In the genomic region with DNA sequence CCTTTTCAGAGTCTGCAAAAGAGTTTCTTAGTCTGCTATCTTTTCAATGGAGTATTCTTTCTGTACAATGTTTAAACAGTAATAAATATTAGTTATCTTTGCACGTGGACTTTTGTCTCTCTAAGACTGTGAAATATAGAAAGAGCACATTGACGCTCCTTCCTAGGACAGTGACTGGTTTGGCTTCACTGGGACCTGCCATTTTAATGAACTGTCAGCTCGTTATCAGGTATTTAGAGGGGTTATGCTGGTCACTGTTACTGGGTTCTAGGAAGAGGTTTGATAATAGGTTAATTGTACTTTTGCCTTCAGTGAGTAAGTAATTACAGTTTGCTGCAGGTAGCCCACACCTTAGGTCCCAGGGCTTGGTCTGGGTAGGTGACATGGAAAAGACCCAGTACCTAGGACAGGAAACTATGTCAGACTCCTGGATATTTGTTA, we compare ENCODE assay signal across 8 mouse cellular contexts. TPM values are rescaled to one million over a fixed set of nuclear protein-coding genes. Genes with fewer than 3 reads are reported as not detected.
DNase-seq lines count a peak whose midpoint lies in the region; ATAC-seq and TF ChIP-seq lines count a peak whose summit lies in the region.
"Had no signal": no experiment of that assay in that cellular context is flagged by ENCODE, and none has a peak within 500 bp of the region (broad histone marks: within the 10 kb centered on the region; RNA-seq: fewer than 3 reads in every experiment).

No protein-coding gene starts in this region.

- H3K4me3 ChIP-seq in lung, postnatal 0 days (ENCODE audit: low read depth, low read length) = peak overlapping the region; percentile 83
- H3K4me3 ChIP-seq in forebrain, embryonic 11.5 days (ENCODE audit: low read depth, low read length) = peak overlapping the region; percentile 87
- H3K4me3 ChIP-seq in limb, embryonic 14.5 days (replicated peaks; ENCODE audit: low read length) = peak overlapping the region; percentile 98
- peak overlapping the region; percentile 94 for H3K4me3 ChIP-seq in stomach, embryonic 15.5 days (replicated peaks)

- H3K4me1 ChIP-seq in lung, postnatal 0 days (ENCODE audit: insufficient read depth, low read depth, low read length) = 0 out of 2 replicates have a peak, but pooled peaks cover 5% of the 10 kb centered on the region
- peaks cover 2% of the 10 kb centered on the region; the same call in 1 of the 2 replicates for H3K4me1 ChIP-seq in forebrain, embryonic 11.5 days (replicated peaks; ENCODE audit: control insufficient read depth, insufficient read depth, low read length)
- peaks cover 8% of the 10 kb centered on the region; the same call in 1 of the 2 replicates for H3K4me1 ChIP-seq in limb, embryonic 14.5 days (ENCODE audit: control insufficient read depth, insufficient read depth, low read length)
- H3K4me1 ChIP-seq in stomach, embryonic 15.5 days = peaks cover 4% of the 10 kb centered on the region; the same call in 1 of the 2 replicates

- no peak for TF ChIP-seq CTCF in lung, postnatal 0 days (IDR thresholded peaks at IDR 0.05)

- no peaks in the 10 kb centered on the region for H3K27me3 ChIP-seq in lung, postnatal 0 days (replicated peaks; ENCODE audit: insufficient read depth, low read length)
- H3K27me3 ChIP-seq in forebrain, embryonic 11.5 days (ENCODE audit: control insufficient read depth, insufficient read depth, low read length) = no peaks in the 10 kb centered on the region
- no peaks in the 10 kb centered on the region for H3K27me3 ChIP-seq in limb, embryonic 14.5 days (ENCODE audit: control insufficient read depth, insufficient read depth, low read length)
- H3K27me3 ChIP-seq in stomach, embryonic 15.5 days (replicated peaks) = no peaks in the 10 kb centered on the region

- H3K9me3 ChIP-seq in lung, postnatal 0 days (ENCODE audit: low read length) = no peaks in the 10 kb centered on the region
- H3K9me3 ChIP-seq in forebrain, embryonic 11.5 days (ENCODE audit: control insufficient read depth, low read length) = no peaks in the 10 kb centered on the region; the same call in 1 of the 2 replicates
- no peaks in the 10 kb centered on the region for H3K9me3 ChIP-seq in limb, embryonic 14.5 days (ENCODE audit: control insufficient read depth, low read length)
- no peaks in the 10 kb centered on the region for H3K9me3 ChIP-seq in stomach, embryonic 15.5 days

- no peak for TF ChIP-seq EP300 in lung, postnatal 0 days (IDR thresholded peaks at IDR 0.05)

- 35% methylated on average over 3 of the region's 3 CpGs for WGBS in lung, postnatal 0 days
- WGBS in forebrain, embryonic 11.5 days = 46% methylated on average over 3 of the region's 3 CpGs
- 46% methylated on average over 3 of the region's 3 CpGs for WGBS in limb, embryonic 14.5 days
- WGBS in stomach, embryonic 15.5 days = 36% methylated on average over 3 of the region's 3 CpGs

- no peaks in the 10 kb centered on the region for H3K36me3 ChIP-seq in lung, postnatal 0 days (ENCODE audit: insufficient read depth, low read length)
- no peaks in the 10 kb centered on the region; the same call in 1 of the 2 replicates for H3K36me3 ChIP-seq in forebrain, embryonic 11.5 days (ENCODE audit: control insufficient read depth, insufficient read depth, low read length)
- peaks cover 32% of the 10 kb centered on the region for H3K36me3 ChIP-seq in limb, embryonic 14.5 days (ENCODE audit: control insufficient read depth, insufficient read depth, low read length)
- H3K36me3 ChIP-seq in stomach, embryonic 15.5 days = 0 out of 2 replicates have a peak, but pooled peaks cover 3% of the 10 kb centered on the region

- ATAC-seq in lung, postnatal 0 days = no peak
- no peak for ATAC-seq in forebrain, embryonic 11.5 days (replicated peaks; ENCODE audit: low FRiP score)
- no peak for ATAC-seq in limb, embryonic 14.5 days (ENCODE audit: low FRiP score, low read depth)
- ATAC-seq in stomach, embryonic 15.5 days (ENCODE audit: insufficient read depth, low FRiP score, low read depth) = no peak

- H3K4me2 ChIP-seq in lung, postnatal 0 days (replicated peaks; ENCODE audit: low read depth, low read length) = peak overlapping the region; percentile 83
- peak overlapping the region; percentile 89 for H3K4me2 ChIP-seq in forebrain, embryonic 11.5 days (ENCODE audit: low read depth, low read length, severe bottlenecking)
- peak overlapping the region; percentile 78 for H3K4me2 ChIP-seq in limb, embryonic 14.5 days (replicated peaks; ENCODE audit: low read depth, low read length, severe bottlenecking)
- peak overlapping the region; percentile 65 for H3K4me2 ChIP-seq in stomach, embryonic 15.5 days

- no peak for TF ChIP-seq POLR2A in limb, embryonic 14.5 days (IDR thresholded peaks at IDR 0.05; ENCODE audit: borderline replicate concordance, extremely low read depth, insufficient read depth, insufficient read length)

- H3K9ac ChIP-seq in lung, postnatal 0 days (replicated peaks; ENCODE audit: low read depth) = 0 out of 2 replicates have a peak overlapping the region, but pooled peaks have one; percentile 76
- peak overlapping the region; percentile 80 for H3K9ac ChIP-seq in forebrain, embryonic 11.5 days (ENCODE audit: low read length)
- H3K9ac ChIP-seq in limb, embryonic 14.5 days (ENCODE audit: low read depth, low read length, severe bottlenecking) = peak overlapping the region; percentile 90
- peak overlapping the region; percentile 93; the same call in 1 of the 2 replicates for H3K9ac ChIP-seq in stomach, embryonic 15.5 days

- DNase-seq in lung, postnatal 0 days (ENCODE audit: low spot score) = no peak
- DNase-seq in lung, postnatal 4 days = no peak
- no peak for DNase-seq in forebrain, embryonic 11.5 days (ENCODE audit: low spot score)
- no peak for DNase-seq in limb, embryonic 14.5 days (ENCODE audit: low spot score)
- no peak for DNase-seq in layer of hippocampus, adult 8-10 months (ENCODE audit: low spot score in 2 of 2)
- no peak for DNase-seq in layer of hippocampus, adult 9-11 months
- DNase-seq: thymus, postnatal 4 days had no signal

- H3K27ac ChIP-seq in lung, postnatal 0 days (ENCODE audit: low read length) = peak overlapping the region; percentile 83; the same call in 1 of the 2 replicates
- H3K27ac ChIP-seq in forebrain, embryonic 11.5 days (ENCODE audit: low read depth, low read length) = no peak overlapping the region
- H3K27ac ChIP-seq in limb, embryonic 14.5 days (replicated peaks; ENCODE audit: low read depth, low read length) = no peak overlapping the region
- H3K27ac ChIP-seq in stomach, embryonic 15.5 days = peak overlapping the region; percentile 84; the same call in 1 of the 2 replicates

RNA-seq across cellular contexts. Expression of a gene that starts 0.9 kb away (rescaled TPM):
- 19.7 and 21.3 TPM in 2 replicates for polyA plus RNA-seq in lung, postnatal 0 days (2015; fragmentation: Nextera tagmentation; extraction: Ambion mirVana)
- polyA plus RNA-seq in forebrain, embryonic 11.5 days (2014; fragmentation: Nextera tagmentation; extraction: Ambion mirVana) = 26.6 and 31.2 TPM in 2 replicates
- 31.9 and 35.8 TPM in 2 replicates for polyA plus RNA-seq in limb, embryonic 14.5 days (2012; rRNA removed)
- 32.1 and 38.1 TPM in 2 replicates for polyA plus RNA-seq in limb, embryonic 14.5 days (2014; fragmentation: Nextera tagmentation; extraction: Ambion mirVana)
- polyA plus RNA-seq in stomach, embryonic 15.5 days (2015; fragmentation: Nextera tagmentation; extraction: Ambion mirVana) = 41.9 and 42.0 TPM in 2 replicates
- total RNA-seq in layer of hippocampus, adult 8-10 months (2022) = 10 to 100 TPM; 17.4 to 24.2 (median 21.8) TPM

RNA-seq across cellular contexts. Expression of a gene that starts 4.9 kb away (rescaled TPM):
- polyA plus RNA-seq in lung, postnatal 0 days (2015; fragmentation: Nextera tagmentation; extraction: Ambion mirVana) = 6.3 and 6.7 TPM in 2 replicates
- 31.5 and 34.7 TPM in 2 replicates for polyA plus RNA-seq in forebrain, embryonic 11.5 days (2014; fragmentation: Nextera tagmentation; extraction: Ambion mirVana)
- 24.0 and 28.7 TPM in 2 replicates for polyA plus RNA-seq in limb, embryonic 14.5 days (2012; rRNA removed)
- polyA plus RNA-seq in limb, embryonic 14.5 days (2014; fragmentation: Nextera tagmentation; extraction: Ambion mirVana) = 26.3 and 27.0 TPM in 2 replicates
- polyA plus RNA-seq in stomach, embryonic 15.5 days (2015; fragmentation: Nextera tagmentation; extraction: Ambion mirVana) = 31.0 and 32.5 TPM in 2 replicates
- total RNA-seq in layer of hippocampus, adult 8-10 months (2022) = 10 to 100 TPM; 15.9 to 22.4 (median 20.2) TPM

RNA-seq across cellular contexts. Expression of a gene that starts 55.6 kb away (rescaled TPM):
- polyA plus RNA-seq in lung, postnatal 0 days (2015; fragmentation: Nextera tagmentation; extraction: Ambion mirVana) = 96.7 and 102 TPM in 2 replicates
- 122 and 132 TPM in 2 replicates for polyA plus RNA-seq in forebrain, embryonic 11.5 days (2014; fragmentation: Nextera tagmentation; extraction: Ambion mirVana)
- polyA plus RNA-seq in limb, embryonic 14.5 days (2012; rRNA removed) = 79.3 and 86.3 TPM in 2 replicates
- polyA plus RNA-seq in limb, embryonic 14.5 days (2014; fragmentation: Nextera tagmentation; extraction: Ambion mirVana) = 109 and 113 TPM in 2 replicates
- 115 and 116 TPM in 2 replicates for polyA plus RNA-seq in stomach, embryonic 15.5 days (2015; fragmentation: Nextera tagmentation; extraction: Ambion mirVana)
- 10 to 100 TPM; 66.5 to 82.1 (median 75.2) TPM for total RNA-seq in layer of hippocampus, adult 8-10 months (2022)

Comparison
In these comparisons a context has a peak if more than half of its experiments do, and no peak if none do; other contexts are left out.
1. H3K27ac ChIP-seq: peak in lung, postnatal 0 days (single experiment) and stomach, embryonic 15.5 days (single experiment); none in forebrain, embryonic 11.5 days (single experiment) and limb, embryonic 14.5 days (single experiment).
2. Peak in every context shown above with its lines, with median percentiles within 50 percentile points of each other: H3K4me2 ChIP-seq, H3K4me3 ChIP-seq and H3K9ac ChIP-seq.